Mouse (Mus musculus) erythroblast, adult 5-6 weeks (primary cell): Measurements from ENCODE around the gene Gm8765. TPM values are rescaled to one million over a fixed set of nuclear protein-coding genes. Genes with fewer than 3 reads are reported as not detected.
"Not testable (repeated sequence)": the region's sequence is repeated elsewhere in the genome, so short reads cannot be mapped to it uniquely, and the experiment has no call there.

Experiments used
- ATAC-seq: replicated peaks from 2 replicates; pipeline ENCODE4 v1.8.0; 2016; ENCODE audit warnings: moderate number of reproducible peaks, mild to moderate bottlenecking, moderate TSS enrichment, inconsistent platforms; ENCODE audit not compliant: poor library complexity, low FRiP score, severe bottlenecking
- total RNA-seq, 2 experiments: library from RNA; stranded (forward) in 1 of 2; stranded (reverse) in 1 of 2; fragments of 150-400 nt in 1 of 2; fragments of 200-764, 138-1000 nt in 1 of 2; gene quantifications; 2 replicates each; pipeline versions ENCODE4 v1.2.3 to v1.2.4; 2015 to 2017; ENCODE audit warnings: low replicate concordance in 2 of 2

The Gm8765 gene
- total RNA-seq (2015; ENCODE audit: low replicate concordance), result not detected in 2 replicates
- total RNA-seq (2017; ENCODE audit: low replicate concordance), result not detected in 2 replicates

GRCm38 (mm10) chr13:50698012-50698411 lies at the start of gene Gm8765:
Gm8765 (plus strand) TSS chr13:50698312.
- not testable (repeated sequence) for ATAC-seq

GRCm38 (mm10) chr13:50648771-50649170 lies 49.3 kb upstream of the Gm8765 start:
- not testable (repeated sequence) for ATAC-seq

GRCm38 (mm10) chr13:50750282-50750681 lies 52.2 kb downstream of the Gm8765 start:
- ATAC-seq, result not testable (repeated sequence)

- ATAC-seq, result no peak
Measured at GRCm38 (mm10) chr13:50751732-50752131, 53.6 kb downstream of the Gm8765 start.

- ATAC-seq, result not testable (repeated sequence)
Measured at GRCm38 (mm10) chr13:50752961-50753360, 54.8 kb downstream of the Gm8765 start.

Other genes starting within 250 kb of the Gm8765 start
- gene Nutm2, start 231.0 kb upstream of the Gm8765 start, total RNA-seq (2015; ENCODE audit: low replicate concordance), result not detected in 2 replicates
- not detected in 2 replicates for gene Nutm2, start 231.0 kb upstream of the Gm8765 start, total RNA-seq (2017; ENCODE audit: low replicate concordance)
- not detected in 2 replicates for gene Gm904, start 55.1 kb upstream of the Gm8765 start, total RNA-seq (2015; ENCODE audit: low replicate concordance)
- not detected in 2 replicates for gene Gm904, start 55.1 kb upstream of the Gm8765 start, total RNA-seq (2017; ENCODE audit: low replicate concordance)